Mouse (Mus musculus) frontal cortex, postnatal 36 days (tissue): ENCODE data around the gene Zbtb38.

Experiments used
- DNase-seq, 2 experiments: peaks; one replicate each; pipeline ENCODE4 v3.0.0; 2022; ENCODE audit warnings: low spot score in 2 of 2

Zbtb38 gene

DNA sequence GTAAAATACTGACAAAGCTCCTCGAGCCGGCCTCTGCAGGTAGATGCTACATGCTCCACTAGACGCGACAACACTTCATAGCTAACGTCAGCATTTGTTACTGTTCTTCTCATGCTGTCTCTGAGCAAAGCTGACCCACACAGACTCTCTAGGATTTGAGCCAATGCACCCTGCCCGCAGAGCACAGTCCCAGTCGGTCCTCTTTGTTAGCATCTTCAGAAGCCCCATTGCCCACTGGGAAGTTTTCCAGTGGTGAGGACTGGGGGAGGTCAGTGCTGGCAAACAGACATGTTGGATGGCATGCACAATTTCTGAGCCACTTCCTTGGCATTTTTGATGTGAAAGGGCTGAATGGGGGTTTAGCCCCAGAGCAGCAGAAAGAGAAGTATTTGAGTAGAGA is 113.2 kb downstream of the Zbtb38 start:
- DNase-seq = peak in 1 of 2 experiments; percentile 33

GRCm38 (mm10) chr9:96638508-96638907 is 114.1 kb downstream of the Zbtb38 start:
- no peak for DNase-seq

- no peak for DNase-seq
Measured at GRCm38 (mm10) chr9:96637157-96637548, 115.5 kb downstream of the Zbtb38 start.

- no peak for DNase-seq
Measured at GRCm38 (mm10) chr9:96636423-96637156, 116.0 kb downstream of the Zbtb38 start.

DNA sequence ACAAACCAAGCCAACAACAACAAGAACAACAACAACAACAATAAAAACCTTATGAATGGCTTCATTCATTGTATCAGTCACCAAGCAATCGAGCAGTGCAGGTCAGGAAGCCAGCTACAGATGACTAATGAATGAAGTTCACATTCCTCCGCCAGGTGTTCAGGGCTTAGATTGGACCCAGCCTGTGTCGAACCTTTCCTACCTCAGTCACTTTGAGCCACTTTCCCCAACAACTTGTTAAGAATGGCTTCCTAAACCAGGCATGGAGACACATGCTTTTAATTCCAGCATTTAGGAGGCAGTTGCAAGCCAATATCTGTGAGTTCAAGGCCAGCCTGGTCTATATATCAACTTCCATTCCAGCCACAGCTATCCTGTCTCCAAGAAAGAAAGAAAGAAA is 116.7 kb downstream of the Zbtb38 start:
- DNase-seq = no peak

GRCm38 (mm10) chr9:96635176-96635575 is 117.5 kb downstream of the Zbtb38 start:
- no peak for DNase-seq

DNA sequence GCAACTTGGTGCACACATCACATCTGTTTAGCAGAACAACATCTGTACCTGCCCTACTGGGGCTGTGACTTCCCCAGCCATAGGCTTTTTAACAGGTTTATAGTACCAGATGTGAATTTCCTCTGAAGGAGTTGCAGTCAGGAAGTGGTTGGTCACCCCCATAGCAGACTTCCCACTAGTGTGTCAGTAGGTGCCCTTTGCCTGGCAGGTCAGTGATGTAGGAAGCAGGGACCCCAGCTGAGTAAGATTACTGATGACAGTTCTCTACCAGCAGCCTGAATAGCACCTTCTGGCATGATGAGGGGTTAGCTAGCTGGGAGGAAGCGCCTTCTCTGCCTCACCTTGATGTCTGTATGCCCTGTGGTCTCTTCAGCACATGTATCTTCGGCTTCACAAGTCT is 118.9 kb downstream of the Zbtb38 start:
- DNase-seq = no peak
